Mouse (Mus musculus) left cerebral cortex, adult 9 months (tissue): Measurements from ENCODE around the gene Akna.

ENCODE experiments used
- DNase-seq, 2 experiments: peaks; one replicate each; pipeline ENCODE4 v3.0.0; 2022; ENCODE audit warnings: low spot score in 2 of 2

Gene Akna

DNA sequence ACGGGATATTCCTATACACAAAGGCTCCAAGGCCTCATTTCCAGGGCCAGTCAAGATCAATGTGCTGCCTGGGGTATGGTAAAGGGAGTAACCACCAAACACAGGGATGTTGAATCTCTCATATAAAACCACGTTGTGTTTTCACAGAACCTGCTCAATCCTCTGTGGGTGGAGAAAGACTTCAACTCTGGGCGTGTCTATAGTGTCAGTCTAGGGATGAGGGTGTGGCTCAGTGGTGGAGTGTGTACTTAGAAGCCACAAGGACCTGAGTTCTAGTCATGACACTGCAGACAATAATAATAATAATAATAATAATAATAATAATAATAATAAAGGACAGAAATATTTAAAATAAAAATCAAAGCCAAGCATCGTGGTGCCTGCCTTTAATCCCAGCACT, 18.9 kb downstream of the Akna start:
- no peak for DNase-seq

DNA sequence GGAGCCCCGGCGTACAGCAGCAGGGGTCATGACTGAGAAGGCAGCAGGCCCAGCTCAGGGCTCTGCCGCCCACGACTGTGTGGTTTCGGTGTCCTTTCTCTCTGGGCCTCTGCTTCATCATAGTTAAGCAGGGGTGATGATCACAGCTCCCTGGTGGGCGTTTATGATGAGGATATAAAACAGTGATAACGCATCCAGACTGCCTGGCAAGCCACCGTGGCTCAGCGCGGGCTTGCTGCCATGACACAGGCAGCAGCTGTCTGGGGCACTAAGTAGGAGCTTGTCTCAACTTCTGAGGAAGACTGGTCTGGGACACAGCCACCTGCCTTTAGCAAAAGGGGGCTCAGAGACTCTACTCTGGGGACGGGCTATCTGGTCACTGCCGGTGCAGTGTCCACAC, 19.7 kb downstream of the Akna start:
- no peak for DNase-seq

DNA sequence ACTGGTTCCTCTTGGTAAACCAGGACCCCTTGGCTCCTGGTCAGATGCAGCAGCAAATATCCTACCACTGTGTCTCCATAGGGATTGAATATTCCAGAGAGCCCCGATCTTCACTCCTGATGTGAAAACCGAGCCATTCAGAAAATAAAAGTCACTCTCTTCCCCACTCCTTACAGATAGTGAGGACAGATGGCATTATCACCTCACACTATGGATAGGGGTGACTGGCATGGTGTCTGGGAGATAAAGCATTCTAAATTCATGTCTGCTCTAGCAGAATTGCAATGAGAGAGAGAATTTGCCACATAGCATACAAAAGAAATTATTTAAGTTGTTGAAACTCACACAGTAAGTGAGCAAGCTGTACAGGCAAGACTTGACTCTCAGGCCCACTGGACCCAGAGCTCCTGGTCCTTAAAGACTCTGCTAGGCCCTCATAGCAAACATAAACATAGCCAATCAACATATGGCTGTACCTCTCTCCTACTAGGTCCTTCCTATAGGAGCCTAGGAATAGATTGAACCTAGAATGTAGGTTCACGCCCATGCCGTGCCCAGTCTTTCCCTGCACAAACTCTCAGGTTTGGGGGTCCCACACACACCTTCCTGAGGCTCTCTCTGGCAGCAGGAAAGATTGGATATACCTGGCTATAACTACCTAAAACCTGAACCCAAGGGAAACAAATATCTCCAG, 20.3 kb downstream of the Akna start:
- DNase-seq = no peak

DNA sequence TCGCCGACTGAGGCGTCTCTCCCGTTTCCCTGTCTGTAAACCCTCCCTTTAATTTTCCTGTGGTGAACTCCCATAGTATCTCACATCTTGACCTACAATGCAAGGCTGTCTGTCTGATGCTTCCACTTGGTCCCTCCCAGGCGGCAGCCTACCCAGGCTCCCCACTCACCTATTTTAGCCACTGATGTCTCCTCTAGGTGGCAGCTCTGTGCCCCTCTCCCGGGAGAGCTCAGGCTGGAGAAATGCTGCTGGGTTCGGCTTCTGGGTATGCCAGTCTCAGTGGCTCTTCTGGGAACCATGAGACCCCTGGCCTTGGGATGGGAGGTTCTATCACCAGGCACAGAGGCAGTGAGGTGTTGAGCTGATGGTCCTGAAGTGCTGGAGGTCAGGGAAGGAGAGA, 25.7 kb downstream of the Akna start:
- no peak for DNase-seq

DNA sequence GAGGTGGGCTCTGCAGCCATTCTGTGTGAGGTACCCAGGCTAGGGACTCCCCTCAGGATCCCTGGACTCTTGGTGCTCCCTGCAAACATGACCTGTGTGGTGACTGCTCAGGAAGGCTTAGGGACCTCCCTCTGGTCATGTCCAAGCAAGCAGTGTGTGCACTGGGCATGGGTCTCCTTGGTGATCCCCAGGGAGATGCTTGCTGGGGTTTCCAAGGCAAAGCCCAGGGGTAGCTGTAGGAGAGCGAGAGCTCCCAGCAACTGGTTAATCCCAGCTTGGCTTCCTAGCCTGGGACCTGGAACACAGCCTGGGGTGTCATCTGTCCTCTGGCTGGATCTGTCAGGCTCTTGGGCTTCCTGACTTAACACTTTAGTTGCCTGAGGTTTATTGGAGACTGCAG, 27.8 kb downstream of the Akna start:
- DNase-seq = no peak

DNA sequence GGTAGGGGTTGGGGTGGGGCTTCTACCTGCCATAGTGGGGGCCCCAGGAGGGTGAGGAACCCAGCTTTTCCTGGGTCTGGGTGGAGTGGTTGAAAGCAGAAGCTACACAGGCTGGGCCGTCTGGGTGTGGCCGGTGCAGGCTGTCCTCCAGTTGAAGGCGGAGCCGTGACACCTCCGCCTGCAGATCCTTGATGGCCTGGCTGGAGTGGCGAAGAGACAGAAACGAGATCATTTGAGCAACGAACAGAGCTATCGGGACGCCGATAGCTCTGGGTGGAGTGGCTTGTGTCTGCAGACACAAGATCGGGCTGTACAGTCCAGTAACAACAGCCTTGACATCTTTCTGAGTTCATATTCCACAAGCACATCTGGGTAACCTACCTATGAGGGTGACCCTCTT, 28.8 kb downstream of the Akna start:
- DNase-seq = no peak

DNA sequence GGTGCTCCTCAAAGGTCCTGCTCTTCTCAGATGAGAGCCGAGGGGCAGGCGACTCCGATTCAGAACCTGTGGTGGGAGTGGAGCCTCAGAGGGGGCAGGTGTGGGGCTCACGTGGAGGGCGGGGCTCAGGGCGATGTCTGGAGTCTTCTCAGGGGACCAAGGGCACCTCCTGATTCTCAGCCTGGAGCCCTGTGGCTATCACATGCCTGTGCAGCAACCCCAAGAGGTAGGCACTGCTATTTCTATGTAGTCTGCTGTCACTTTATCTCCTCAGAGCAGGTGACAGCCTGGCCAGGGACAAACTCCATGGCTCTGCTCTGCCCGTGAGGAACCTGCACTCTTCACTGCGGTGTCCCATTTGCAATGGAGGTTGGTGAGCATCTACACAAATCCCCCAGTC, 29.8 kb downstream of the Akna start:
- no peak for DNase-seq

DNA sequence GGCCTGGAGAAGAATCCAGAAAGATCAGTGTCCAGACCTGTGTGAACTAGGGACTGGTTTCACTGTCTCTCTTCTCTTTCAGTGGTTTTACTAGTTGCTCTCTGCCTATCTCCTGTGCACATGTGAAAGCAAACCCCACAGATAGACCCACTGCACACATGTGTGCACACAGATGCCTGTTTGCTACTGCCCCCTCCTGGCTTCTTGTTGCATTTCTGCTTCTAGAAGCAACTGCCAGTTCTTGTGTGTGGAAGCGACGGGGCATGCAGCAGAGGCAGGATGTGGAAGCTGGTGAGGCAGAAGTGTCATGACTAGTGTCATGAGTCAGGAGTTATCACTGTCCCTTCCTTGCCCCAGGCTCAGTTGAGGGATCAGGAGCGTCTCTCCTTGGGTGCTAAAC, 31.3 kb downstream of the Akna start:
- DNase-seq = no peak

DNA sequence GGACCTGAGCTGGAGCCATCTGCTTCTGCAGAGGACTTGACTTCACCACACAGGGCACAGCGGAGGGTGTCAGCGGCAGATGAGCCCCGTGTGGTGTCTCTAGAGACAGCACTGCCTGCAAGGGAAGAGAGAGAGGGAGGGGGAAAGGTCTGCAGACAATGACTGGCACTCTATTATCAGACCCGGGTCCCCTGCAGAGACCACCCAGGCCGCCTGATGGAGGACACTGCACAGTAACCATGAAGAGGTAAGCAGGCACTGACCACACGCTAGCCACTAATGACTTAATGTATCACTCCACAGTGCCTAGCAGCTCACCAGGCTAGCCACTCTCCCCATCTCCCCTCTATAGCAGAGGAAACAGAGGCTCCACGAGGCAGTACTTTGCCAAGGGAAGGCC, 32.3 kb downstream of the Akna start:
- no peak for DNase-seq

DNA sequence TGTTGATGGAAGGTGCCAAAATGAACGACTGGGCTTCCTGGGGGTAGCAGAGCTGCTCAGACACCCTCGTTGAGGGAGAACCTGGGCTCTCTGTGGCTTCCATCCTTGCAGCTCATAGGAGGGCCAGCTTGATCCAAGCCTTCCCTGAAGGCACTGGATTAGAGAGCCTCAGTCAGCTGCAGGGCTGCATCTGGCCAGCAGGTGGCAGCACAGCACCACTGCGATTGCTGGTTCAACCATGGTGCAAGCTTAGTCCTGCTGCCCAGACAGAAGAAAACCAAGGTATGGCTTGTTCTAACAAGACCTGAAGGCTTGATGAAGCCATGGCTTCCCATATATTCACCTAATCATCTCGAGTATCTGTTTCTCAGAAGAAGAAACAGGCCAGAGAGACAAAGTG, 34.6 kb downstream of the Akna start:
- peak; percentile 19 to 93 for DNase-seq

DNA sequence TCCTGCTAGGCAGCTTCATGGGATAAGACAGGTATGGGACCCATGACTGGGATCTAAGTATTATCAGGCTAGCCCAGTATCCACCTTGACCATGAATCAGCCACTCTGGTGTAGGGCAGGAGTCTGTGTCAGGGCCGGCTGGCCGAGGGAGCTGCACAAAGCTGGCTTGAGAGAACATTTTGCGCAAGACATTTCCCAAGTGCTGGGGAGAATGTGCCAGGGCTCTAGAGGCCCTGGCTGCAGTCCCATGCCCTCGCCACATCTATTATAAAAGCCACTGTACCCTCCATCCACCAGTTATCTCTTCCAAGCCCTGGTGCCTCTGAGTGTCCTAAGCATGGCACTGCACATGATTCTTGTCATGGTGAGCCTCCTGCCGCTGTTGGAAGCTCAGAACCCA, 41.0 kb downstream of the Akna start, which contains the start of gene Orm2:
TSS of gene Orm2 (plus strand) at position 300 of the 400 bp plus-strand sequence.
- DNase-seq = no peak

DNA sequence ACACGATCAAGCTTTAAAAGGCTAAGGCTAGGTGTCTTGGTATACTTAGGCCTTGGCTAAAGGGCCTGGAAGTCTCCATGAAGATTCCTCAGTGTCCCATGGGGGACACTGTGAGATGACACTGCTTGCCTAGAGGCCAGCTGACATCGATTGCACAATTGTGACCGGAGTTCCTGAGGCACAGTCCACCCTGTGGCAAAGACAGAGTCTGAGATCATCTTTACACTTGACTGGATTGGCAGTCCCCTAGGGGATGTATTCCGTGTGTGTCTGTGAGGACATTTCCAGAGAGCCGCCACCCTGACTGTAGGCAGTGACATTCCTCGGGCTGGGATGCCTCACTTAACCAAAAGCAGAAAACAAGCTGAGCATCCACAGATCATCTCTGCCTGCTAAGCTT, 43.3 kb downstream of the Akna start:
- no peak for DNase-seq

DNA sequence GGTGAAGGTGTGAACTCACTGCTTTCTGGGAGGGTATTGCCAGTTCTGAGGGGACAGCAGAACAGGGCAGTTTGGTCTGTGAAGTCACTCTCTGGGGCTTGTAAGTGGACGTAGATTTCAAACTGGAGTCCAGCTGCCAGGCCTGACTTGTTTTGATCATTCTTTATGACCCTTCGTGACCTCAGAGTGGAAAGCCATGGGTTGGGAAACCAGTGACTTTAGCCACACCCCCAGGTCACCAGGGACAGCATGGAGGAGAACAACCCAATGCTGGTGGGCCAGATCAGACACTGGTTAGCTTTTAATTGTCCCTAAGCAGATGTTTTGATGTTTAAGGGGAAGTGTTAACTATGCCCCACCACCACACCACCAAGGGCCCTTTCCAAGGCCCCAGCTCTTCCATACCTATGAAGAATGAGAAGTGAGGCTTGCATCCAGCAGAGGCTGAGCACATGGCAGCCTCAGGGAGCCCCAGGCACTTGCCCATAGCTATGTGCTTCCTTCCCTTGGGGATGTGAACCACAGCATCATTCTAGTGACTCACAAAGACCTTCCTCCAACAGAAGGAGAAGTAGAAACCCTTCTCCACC, 46.1 kb downstream of the Akna start:
- DNase-seq = no peak

DNA sequence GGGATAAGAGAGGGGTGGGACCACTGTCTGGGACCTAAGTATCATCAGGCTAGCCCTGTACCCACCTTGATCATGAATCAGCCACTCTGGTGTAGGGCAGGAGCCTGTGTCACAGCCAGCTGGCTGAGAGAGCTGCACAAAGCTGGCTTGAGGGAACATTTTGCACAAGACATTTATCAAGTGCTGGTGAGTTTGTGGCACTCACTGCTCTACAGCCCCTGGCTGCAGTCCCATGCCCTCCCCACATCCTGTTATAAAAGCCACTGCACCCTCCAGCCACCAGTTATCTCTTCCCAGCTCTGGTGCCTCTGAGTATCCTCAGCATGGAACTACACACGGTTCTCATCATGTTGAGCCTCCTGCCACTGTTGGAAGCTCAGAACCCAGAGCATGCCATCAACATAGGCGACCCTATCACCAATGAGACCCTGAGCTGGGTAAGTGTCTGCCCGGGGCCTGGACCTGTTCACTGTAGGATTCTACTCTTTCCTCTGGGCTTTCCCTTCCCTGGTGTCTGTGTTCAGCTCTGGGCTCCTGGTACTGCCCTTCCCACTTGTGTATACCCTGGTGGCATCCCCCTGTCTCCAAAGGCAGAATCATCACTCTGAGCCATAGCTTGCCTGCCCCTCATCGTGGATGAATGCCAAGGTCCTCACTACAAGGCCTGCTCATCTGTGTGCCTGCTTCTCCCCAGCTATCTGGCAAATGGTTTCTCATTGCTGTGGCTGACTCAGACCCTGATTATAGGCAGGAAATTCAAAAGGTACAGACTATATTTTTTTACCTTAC, 47.1 kb downstream of the Akna start, which contains the start of gene Orm3:
TSS of gene Orm3 (plus strand) at position 286 of the 789 bp plus-strand sequence.
- DNase-seq = no peak

DNA sequence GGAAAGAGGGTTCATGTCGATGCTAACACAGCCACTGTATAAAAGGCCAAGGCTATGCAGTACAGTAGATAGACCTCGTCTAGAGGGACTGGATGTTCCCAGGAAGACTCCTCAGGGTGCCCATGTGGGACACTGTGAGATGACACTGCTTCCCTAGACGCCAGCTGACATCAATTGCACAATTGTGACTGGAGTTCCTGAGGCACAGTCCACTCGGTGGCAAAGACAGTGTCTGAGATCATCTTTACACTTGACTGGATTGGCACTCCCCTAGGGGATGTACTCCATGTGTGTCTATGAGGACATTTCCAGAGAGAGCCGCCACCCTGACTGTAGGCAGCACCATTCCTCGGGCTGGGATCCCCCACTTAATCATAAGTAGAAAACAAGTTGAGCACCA, 54.6 kb downstream of the Akna start:
- no peak for DNase-seq

DNA sequence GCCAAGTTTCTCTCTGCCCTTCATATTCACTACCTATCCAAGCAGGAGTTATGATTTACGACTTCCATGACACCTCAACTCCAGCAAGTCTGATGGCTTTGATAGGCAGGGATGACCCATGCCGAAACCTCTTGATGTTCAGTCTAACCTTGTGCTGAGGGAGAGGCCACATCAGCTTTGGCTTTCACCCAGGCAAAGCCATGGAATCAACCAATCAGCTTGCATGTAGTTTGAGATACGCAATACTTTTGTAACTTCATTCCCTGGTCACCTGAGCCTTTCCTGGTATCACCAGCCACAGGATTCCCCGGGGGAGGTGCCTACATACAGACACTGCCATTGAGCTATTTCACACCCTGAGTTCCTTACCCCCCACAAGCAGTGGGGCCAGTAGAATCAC, 56.5 kb downstream of the Akna start:
- no peak for DNase-seq

DNA sequence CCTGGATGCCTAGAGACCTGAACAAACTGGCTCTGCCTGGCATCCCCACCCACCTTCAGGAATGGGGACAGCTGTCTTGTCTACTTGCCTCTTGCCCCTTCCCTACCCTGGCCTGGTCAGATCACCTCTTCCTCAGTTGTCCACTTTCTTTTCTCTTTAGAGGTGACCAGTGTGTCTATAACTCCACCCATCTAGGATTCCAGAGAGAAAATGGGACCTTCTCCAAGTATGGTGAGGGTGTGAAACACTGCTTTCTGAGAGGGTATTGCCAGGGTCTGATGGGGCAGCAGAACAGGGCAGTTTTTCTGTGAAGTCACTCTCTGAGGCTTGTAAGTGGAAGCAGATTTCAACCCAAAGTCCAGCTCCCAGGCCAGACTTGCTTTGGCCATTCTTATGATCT, 57.9 kb downstream of the Akna start:
- no peak for DNase-seq

DNA sequence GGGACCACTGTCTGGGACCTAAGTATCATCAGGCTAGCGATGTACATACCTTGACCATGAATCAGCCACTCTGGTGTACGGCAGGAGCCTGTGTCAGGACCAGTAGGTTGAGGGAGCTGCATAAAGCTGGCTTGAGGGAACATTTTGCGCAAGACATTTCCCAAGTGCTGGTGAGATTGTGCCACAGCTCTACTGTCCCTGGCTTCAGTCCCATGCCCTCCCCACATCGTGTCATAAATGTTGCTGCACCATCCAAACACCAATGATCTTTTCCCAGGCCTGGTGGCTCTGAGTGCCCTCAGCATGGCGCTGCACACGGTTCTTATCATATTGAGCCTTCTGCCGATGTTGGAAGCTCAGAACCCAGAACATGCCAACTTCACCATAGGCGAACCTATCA, 58.9 kb downstream of the Akna start, which contains the start of gene Orm1:
TSS of gene Orm1 (plus strand) at position 266 of the 400 bp plus-strand sequence.
- DNase-seq = no peak

DNA sequence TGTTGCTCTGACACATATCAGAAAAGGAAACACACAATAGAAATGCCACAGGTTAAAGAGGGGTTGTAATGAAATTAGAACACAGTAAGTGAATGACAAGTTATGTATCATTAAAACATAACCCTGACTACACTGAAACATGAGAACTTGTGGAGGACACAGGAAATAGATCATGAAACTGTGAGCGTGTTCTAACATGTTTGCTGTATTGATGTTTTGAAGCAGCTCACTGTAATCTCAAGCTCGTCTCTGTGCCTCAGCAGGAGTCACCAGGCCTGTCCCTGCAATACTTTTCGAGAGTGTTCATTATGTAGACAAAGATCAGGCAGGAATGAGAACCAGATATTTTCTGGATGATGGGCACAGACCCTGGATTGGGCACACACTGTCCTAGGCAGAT, 59.5 kb downstream of the Akna start:
- DNase-seq = no peak

DNA sequence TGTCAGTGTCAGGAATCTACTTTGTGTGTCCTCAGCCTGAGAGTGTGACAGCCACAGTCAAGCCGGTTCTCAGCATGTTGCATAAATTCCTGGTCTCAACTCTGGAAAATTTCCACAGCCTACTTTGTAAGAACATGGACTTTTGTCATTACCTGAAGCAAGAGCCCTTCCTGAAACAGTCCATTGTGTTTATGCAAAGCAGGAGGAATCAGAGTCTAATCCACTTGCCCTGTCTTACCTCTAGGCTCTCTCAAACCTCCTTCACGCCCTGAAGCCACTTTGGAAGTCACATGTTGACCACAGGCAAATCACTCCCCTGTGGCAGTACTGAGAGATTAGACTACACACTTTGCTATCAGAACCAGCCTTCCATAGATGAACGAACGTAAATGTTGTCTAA, 60.7 kb downstream of the Akna start:
- no peak for DNase-seq

DNA sequence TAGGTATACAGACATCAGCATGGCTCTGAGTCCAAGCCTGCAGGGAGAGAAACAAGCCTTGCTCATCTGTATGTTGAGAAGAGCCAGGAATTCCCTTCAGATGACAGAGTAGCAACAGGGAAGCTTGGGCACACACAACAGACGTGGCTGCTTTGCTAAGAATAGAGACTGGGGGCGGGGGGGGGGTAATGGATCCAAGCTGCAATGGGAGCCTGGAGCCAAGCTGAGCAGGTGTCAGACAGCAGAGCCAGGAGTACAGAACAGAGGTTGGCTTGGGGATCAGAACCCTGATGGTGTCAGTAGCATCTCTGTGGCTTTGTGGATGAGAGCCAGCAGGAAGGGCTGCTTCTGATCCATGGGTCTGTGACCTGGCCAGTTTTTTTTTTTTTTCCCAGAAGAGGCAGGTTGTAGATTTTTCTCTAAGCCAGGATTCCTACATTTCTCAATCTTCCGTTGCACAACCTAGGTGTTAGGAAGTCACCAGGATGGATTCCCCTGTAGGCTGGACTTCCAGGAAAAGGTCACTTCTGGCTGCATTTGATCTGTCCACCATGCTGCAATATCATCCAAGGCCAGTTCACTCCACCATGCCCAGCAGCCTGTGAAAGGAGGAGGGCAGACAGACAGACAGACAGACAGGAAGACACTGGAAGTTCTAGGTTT, 64.6 kb downstream of the Akna start:
- DNase-seq = no peak

DNA sequence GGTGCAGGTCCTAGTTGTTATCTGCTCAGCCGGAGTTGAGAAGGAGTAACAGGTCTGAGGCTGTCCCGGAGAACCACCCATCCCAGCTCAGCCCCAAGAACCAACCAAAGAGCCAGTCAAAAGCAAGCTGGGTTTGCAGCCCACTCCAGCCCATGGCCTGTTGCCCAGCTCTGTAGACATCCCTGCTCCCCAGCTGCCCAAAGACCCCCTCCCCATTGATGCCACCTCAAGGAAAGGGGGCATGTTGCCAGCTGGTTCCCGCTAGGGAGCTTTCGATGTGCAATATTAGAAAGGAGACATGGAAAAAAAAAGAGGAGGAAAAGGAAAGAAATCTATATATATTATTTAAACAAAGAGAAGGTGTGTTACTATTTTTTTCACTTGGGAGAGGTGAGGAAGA, 69.8 kb downstream of the Akna start:
- no peak for DNase-seq
